Mouse (Mus musculus): Measurements from ENCODE around the gene A830018L16Rik.
"Not testable (repeated sequence)": the region's sequence is repeated elsewhere in the genome, so short reads cannot be mapped to it uniquely, and the experiment has no call there.

Gene A830018L16Rik

GRCm38 (mm10) chr1:11413894-11414556 is at the start of gene A830018L16Rik:
Gene A830018L16Rik, plus strand, starts transcription at chr1:11414105.
- peak; percentile 69 for DNase-seq (ENCODE audit: low read depth, low spot score)

GRCm38 (mm10) chr1:11385846-11386245 is 28.1 kb upstream of the A830018L16Rik start:
- DNase-seq (ENCODE audit: low read depth, low spot score), result no peak

GRCm38 (mm10) chr1:11395408-11395807 is 18.5 kb upstream of the A830018L16Rik start:
- no peak for DNase-seq (ENCODE audit: low read depth, low spot score)

- no peak for DNase-seq (ENCODE audit: low read depth, low spot score)
Observed at GRCm38 (mm10) chr1:11395996-11396736, 17.7 kb upstream of the A830018L16Rik start.

- no peak for DNase-seq (ENCODE audit: low read depth, low spot score)
Observed at GRCm38 (mm10) chr1:11401159-11401558, 12.7 kb upstream of the A830018L16Rik start.

GRCm38 (mm10) chr1:11405527-11405926 is 8.4 kb upstream of the A830018L16Rik start:
- DNase-seq (ENCODE audit: low read depth, low spot score), result no peak

- DNase-seq (ENCODE audit: low read depth, low spot score), result no peak
Observed at GRCm38 (mm10) chr1:11406026-11406425, 7.9 kb upstream of the A830018L16Rik start.

- DNase-seq (ENCODE audit: low read depth, low spot score), result no peak
Observed at GRCm38 (mm10) chr1:11414560-11414959, 655 bp downstream of the A830018L16Rik start.

GRCm38 (mm10) chr1:11427310-11427709 is 13.4 kb downstream of the A830018L16Rik start:
- no peak for DNase-seq (ENCODE audit: low read depth, low spot score)

GRCm38 (mm10) chr1:11458353-11458752 is 44.4 kb downstream of the A830018L16Rik start:
- no peak for DNase-seq (ENCODE audit: low read depth, low spot score)

- DNase-seq (ENCODE audit: low read depth, low spot score), result no peak
Observed at GRCm38 (mm10) chr1:11466325-11466724, 52.4 kb downstream of the A830018L16Rik start.

GRCm38 (mm10) chr1:11467065-11467643 is 53.2 kb downstream of the A830018L16Rik start:
- DNase-seq (ENCODE audit: low read depth, low spot score), result no peak

- DNase-seq (ENCODE audit: low read depth, low spot score), result no peak
Observed at GRCm38 (mm10) chr1:11492936-11493335, 79.0 kb downstream of the A830018L16Rik start.

GRCm38 (mm10) chr1:11501556-11501955 is 87.7 kb downstream of the A830018L16Rik start:
- no peak for DNase-seq (ENCODE audit: low read depth, low spot score)

- DNase-seq (ENCODE audit: low read depth, low spot score), result not testable (repeated sequence)
Observed at GRCm38 (mm10) chr1:11549810-11550209, 135.9 kb downstream of the A830018L16Rik start.

- peak; percentile 19 for DNase-seq (ENCODE audit: low read depth, low spot score)
Observed at GRCm38 (mm10) chr1:11565309-11565708, 151.4 kb downstream of the A830018L16Rik start.

- DNase-seq (ENCODE audit: low read depth, low spot score), result no peak
Observed at GRCm38 (mm10) chr1:11566730-11567129, 152.8 kb downstream of the A830018L16Rik start.

- DNase-seq (ENCODE audit: low read depth, low spot score), result no peak
Observed at GRCm38 (mm10) chr1:11567300-11567885, 153.5 kb downstream of the A830018L16Rik start.

- DNase-seq (ENCODE audit: low read depth, low spot score), result no peak
Observed at GRCm38 (mm10) chr1:11570274-11570673, 156.4 kb downstream of the A830018L16Rik start.

- DNase-seq (ENCODE audit: low read depth, low spot score), result no peak
Observed at GRCm38 (mm10) chr1:11573462-11573861, 159.6 kb downstream of the A830018L16Rik start.

GRCm38 (mm10) chr1:11580026-11580425 is 166.1 kb downstream of the A830018L16Rik start:
- DNase-seq (ENCODE audit: low read depth, low spot score), result no peak

- DNase-seq (ENCODE audit: low read depth, low spot score), result no peak
Observed at GRCm38 (mm10) chr1:11588305-11588704, 174.4 kb downstream of the A830018L16Rik start.
